Mouse (Mus musculus): ENCODE results near the gene Rpl19. TPM values are rescaled to one million over a fixed set of nuclear protein-coding genes. Genes with fewer than 3 reads are reported as not detected.

The Rpl19 gene
- polyA plus RNA-seq, 2 experiments = 1,199 to 1,869 TPM

- WGBS = 74% methylated on average over 4 of the region's 4 CpGs
- H3K4me3 ChIP-seq (replicated peaks; ENCODE audit: low read length) = no peak overlapping the region
- H3K4me2 ChIP-seq (replicated peaks; ENCODE audit: low read depth, low read length, severe bottlenecking) = no peak overlapping the region
- no peak for TF ChIP-seq POLR2A (IDR thresholded peaks at IDR 0.05; ENCODE audit: borderline replicate concordance, extremely low read depth, insufficient read depth, insufficient read length)
- no peak overlapping the region for H3K27ac ChIP-seq (replicated peaks; ENCODE audit: low read depth, low read length)
- peaks cover 30% of the 10 kb centered on the region for H3K27me3 ChIP-seq (ENCODE audit: control insufficient read depth, insufficient read depth, low read length)
- DNase-seq (ENCODE audit: low spot score) = no peak
- ATAC-seq (ENCODE audit: low FRiP score, low read depth) = no peak
- H3K9me3 ChIP-seq (ENCODE audit: control insufficient read depth, low read length) = no peaks in the 10 kb centered on the region
- H3K4me1 ChIP-seq (ENCODE audit: control insufficient read depth, insufficient read depth, low read length) = no peaks in the 10 kb centered on the region
- no peak overlapping the region for H3K9ac ChIP-seq (ENCODE audit: low read depth, low read length, severe bottlenecking)
- H3K36me3 ChIP-seq (ENCODE audit: control insufficient read depth, insufficient read depth, low read length) = no peaks in the 10 kb centered on the region
Measured at GRCm38 (mm10) chr11:98047745-98048144, 21.2 kb downstream of the Rpl19 start.

GRCm38 (mm10) chr11:98049672-98050519, 23.4 kb downstream of the Rpl19 start:
- no peak overlapping the region for H3K4me3 ChIP-seq (replicated peaks; ENCODE audit: low read length)
- no peaks in the 10 kb centered on the region for H3K9me3 ChIP-seq (ENCODE audit: control insufficient read depth, low read length)
- H3K9ac ChIP-seq (ENCODE audit: low read depth, low read length, severe bottlenecking) = no peak overlapping the region
- H3K27ac ChIP-seq (replicated peaks; ENCODE audit: low read depth, low read length) = no peak overlapping the region
- peaks cover 2% of the 10 kb centered on the region; the same call in 1 of the 2 replicates for H3K4me1 ChIP-seq (ENCODE audit: control insufficient read depth, insufficient read depth, low read length)
- TF ChIP-seq POLR2A (IDR thresholded peaks at IDR 0.05; ENCODE audit: borderline replicate concordance, extremely low read depth, insufficient read depth, insufficient read length) = no peak
- no peaks in the 10 kb centered on the region for H3K36me3 ChIP-seq (ENCODE audit: control insufficient read depth, insufficient read depth, low read length)
- 63% methylated on average over 14 of the region's 14 CpGs for WGBS
- no peak overlapping the region for H3K4me2 ChIP-seq (replicated peaks; ENCODE audit: low read depth, low read length, severe bottlenecking)
- DNase-seq (ENCODE audit: low spot score) (no peak), ATAC-seq (ENCODE audit: low FRiP score, low read depth) (no peak)
- H3K27me3 ChIP-seq (ENCODE audit: control insufficient read depth, insufficient read depth, low read length) = peaks cover 35% of the 10 kb centered on the region

GRCm38 (mm10) chr11:98050520-98050815, 24.0 kb downstream of the Rpl19 start:
- no peaks in the 10 kb centered on the region for H3K9me3 ChIP-seq (ENCODE audit: control insufficient read depth, low read length)
- H3K4me3 ChIP-seq (replicated peaks; ENCODE audit: low read length) = no peak overlapping the region
- H3K9ac ChIP-seq (ENCODE audit: low read depth, low read length, severe bottlenecking) = no peak overlapping the region
- no peak overlapping the region for H3K27ac ChIP-seq (replicated peaks; ENCODE audit: low read depth, low read length)
- WGBS = 17% methylated on average over 2 of the region's 2 CpGs
- no peak for TF ChIP-seq POLR2A (IDR thresholded peaks at IDR 0.05; ENCODE audit: borderline replicate concordance, extremely low read depth, insufficient read depth, insufficient read length)
- no peak overlapping the region for H3K4me2 ChIP-seq (replicated peaks; ENCODE audit: low read depth, low read length, severe bottlenecking)
- DNase-seq (ENCODE audit: low spot score) (no peak), ATAC-seq (ENCODE audit: low FRiP score, low read depth) (no peak)
- H3K27me3 ChIP-seq (ENCODE audit: control insufficient read depth, insufficient read depth, low read length) = peaks cover 35% of the 10 kb centered on the region
- H3K36me3 ChIP-seq (ENCODE audit: control insufficient read depth, insufficient read depth, low read length) = no peaks in the 10 kb centered on the region
- peaks cover 2% of the 10 kb centered on the region; the same call in 1 of the 2 replicates for H3K4me1 ChIP-seq (ENCODE audit: control insufficient read depth, insufficient read depth, low read length)

GRCm38 (mm10) chr11:98050940-98051339, 24.4 kb downstream of the Rpl19 start:
- H3K9me3 ChIP-seq (ENCODE audit: control insufficient read depth, low read length) = no peaks in the 10 kb centered on the region
- no peak for TF ChIP-seq POLR2A (IDR thresholded peaks at IDR 0.05; ENCODE audit: borderline replicate concordance, extremely low read depth, insufficient read depth, insufficient read length)
- H3K27me3 ChIP-seq (ENCODE audit: control insufficient read depth, insufficient read depth, low read length) = peaks cover 35% of the 10 kb centered on the region
- no peak overlapping the region for H3K27ac ChIP-seq (replicated peaks; ENCODE audit: low read depth, low read length)
- H3K4me1 ChIP-seq (ENCODE audit: control insufficient read depth, insufficient read depth, low read length) = peaks cover 2% of the 10 kb centered on the region; the same call in 1 of the 2 replicates
- DNase-seq (ENCODE audit: low spot score) (no peak), ATAC-seq (ENCODE audit: low FRiP score, low read depth) (no peak)
- H3K4me3 ChIP-seq (replicated peaks; ENCODE audit: low read length) = no peak overlapping the region
- no peaks in the 10 kb centered on the region for H3K36me3 ChIP-seq (ENCODE audit: control insufficient read depth, insufficient read depth, low read length)
- H3K9ac ChIP-seq (ENCODE audit: low read depth, low read length, severe bottlenecking) = no peak overlapping the region
- no peak overlapping the region for H3K4me2 ChIP-seq (replicated peaks; ENCODE audit: low read depth, low read length, severe bottlenecking)
- 22% methylated on average over 1 of the region's 2 CpGs for WGBS

GRCm38 (mm10) chr11:98051611-98052128, 25.2 kb downstream of the Rpl19 start:
- peaks cover 35% of the 10 kb centered on the region for H3K27me3 ChIP-seq (ENCODE audit: control insufficient read depth, insufficient read depth, low read length)
- H3K9ac ChIP-seq (ENCODE audit: low read depth, low read length, severe bottlenecking) = 0 out of 2 replicates have a peak overlapping the region, but pooled peaks have one; percentile 43

More at GRCm38 (mm10) chr11:98051611-98052128, 25.2 kb downstream of the Rpl19 start:
- Histone ChIP-seq H3K4me2 (replicated peaks; ENCODE audit: low read depth, low read length, severe bottlenecking) (peak overlapping the region; percentile 77), H3K4me3 (replicated peaks; ENCODE audit: low read length) (peak overlapping the region; percentile 45), H3K9me3 (ENCODE audit: control insufficient read depth, low read length) (no peaks in the 10 kb centered on the region), H3K36me3 (ENCODE audit: control insufficient read depth, insufficient read depth, low read length) (no peaks in the 10 kb centered on the region), H3K4me1 (ENCODE audit: control insufficient read depth, insufficient read depth, low read length) (peaks cover 2% of the 10 kb centered on the region; the same call in 1 of the 2 replicates), H3K27ac (replicated peaks; ENCODE audit: low read depth, low read length) (no peak overlapping the region)
- TF ChIP-seq POLR2A (IDR thresholded peaks at IDR 0.05; ENCODE audit: borderline replicate concordance, extremely low read depth, insufficient read depth, insufficient read length) = no peak
- WGBS = 8% methylated on average over 12 of the region's 12 CpGs
- ATAC-seq (ENCODE audit: low FRiP score, low read depth) = no peak
- DNase-seq (ENCODE audit: low spot score) = no peak

Measured in limb, embryonic 14.5 days (tissue).